Mouse (Mus musculus) stomach, embryonic 14.5 days (tissue): ENCODE data around the gene Ptbp3. TPM values are rescaled to one million over a fixed set of nuclear protein-coding genes. Genes with fewer than 3 reads are reported as not detected.
A peak's percentile ranks its signal among the peaks of the same experiment; 100 is the strongest.

ENCODE experiments used
- ATAC-seq: fragments of 200-750 bp; cut with Nextera tagmentation; 2 replicates; pipeline ENCODE4 v1.8.0; 2017; ENCODE audit warnings: low read depth, moderate TSS enrichment; ENCODE audit not compliant: insufficient number of reproducible peaks, insufficient read depth, low FRiP score
- H3K27ac ChIP-seq: fragments of 300-500 bp; sonication (generic); 2 replicates; pipeline ENCODE4 v1.5.1; 2014; ENCODE audit warnings: mild to moderate bottlenecking, low read length, moderate library complexity, mixed read lengths
- H3K27me3 ChIP-seq: fragments of 300-500 bp; sonication (generic); 2 replicates; pipeline ENCODE4 v1.6.1; 2014; ENCODE audit warnings: low read length, control low read depth, mixed read lengths; ENCODE audit not compliant: control insufficient read depth, insufficient read depth
- H3K36me3 ChIP-seq: fragments of 300-500 bp; sonication (generic); 2 replicates; pipeline ENCODE4 v1.6.1; 2014; ENCODE audit warnings: mild to moderate bottlenecking, control low read depth, low read length, moderate library complexity, mixed read lengths; ENCODE audit not compliant: control insufficient read depth, insufficient read depth
- H3K4me1 ChIP-seq: fragments of 300-500 bp; sonication (generic); 2 replicates; pipeline ENCODE4 v1.6.1; 2014; ENCODE audit warnings: low read length, control low read depth, mixed read lengths; ENCODE audit not compliant: control insufficient read depth, insufficient read depth
- H3K4me2 ChIP-seq: fragments of 300-500 bp; sonication (generic); replicated peaks from 2 replicates; pipeline ENCODE4 v1.6.1; 2014; ENCODE audit warnings: low read depth, low read length, control low read depth
- H3K4me3 ChIP-seq: fragments of 300-500 bp; sonication (generic); 2 replicates; pipeline ENCODE4 v1.5.1; 2014; ENCODE audit warnings: low read depth, low read length, control low read depth
- H3K9ac ChIP-seq: fragments of 300-500 bp; sonication (generic); replicated peaks from 2 replicates; pipeline ENCODE4 v1.6.1; 2014; ENCODE audit warnings: low read depth, mild to moderate bottlenecking, control low read depth, low read length, moderate library complexity, mixed read lengths
- H3K9me3 ChIP-seq: fragments of 300-500 bp; sonication (generic); 2 replicates; pipeline ENCODE4 v1.6.1; 2016; ENCODE audit warnings: low read depth, low read length, control low read depth; ENCODE audit not compliant: control insufficient read depth
- WGBS: fragments of 180-500 bp; shearing (Covaris S2); extraction: QIAGEN DNeasy Blood & Tissue Kit; methylation state at CpG from one replicate; pipeline ENCODE4 v1.1.7; 2014; 5-methylcytosine and 5-hydroxymethylcytosine counted together
- polyA plus RNA-seq: library from polyadenylated mRNA; unstranded; fragments of >200 nt; fragmentation: Nextera tagmentation; extraction: Ambion mirVana; gene quantifications from 2 replicates; pipeline ENCODE4 v1.2.1, GENCODE M21; 2014

The Ptbp3 gene
- polyA plus RNA-seq, 1 experiment from 2014 or later: 76.0 TPM

GRCm38 (mm10) chr4:59505481-59505880 lies 43.7 kb downstream of the Ptbp3 start:
- H3K27me3 ChIP-seq: no peaks in the 10 kb centered on the region
- 64% methylated on average over 3 of the region's 3 CpGs for WGBS

GRCm38 (mm10) chr4:59491097-59491496 lies 58.1 kb downstream of the Ptbp3 start:
- Histone ChIP-seq H3K27me3 (no peaks in the 10 kb centered on the region), H3K36me3 (peaks cover 20% of the 10 kb centered on the region), H3K4me2 (no peak overlapping the region), H3K9ac (no peak overlapping the region), H3K4me1 (no peaks in the 10 kb centered on the region), H3K27ac (no peak overlapping the region), H3K4me3 (no peak overlapping the region), H3K9me3 (no peaks in the 10 kb centered on the region)
- ATAC-seq: no peak
- 91% methylated on average over 2 of the region's 2 CpGs for WGBS

More at GRCm38 (mm10) chr4:59505481-59505880, 43.7 kb downstream of the Ptbp3 start:
- no peaks in the 10 kb centered on the region for H3K4me1 ChIP-seq
- no peak overlapping the region for H3K9ac ChIP-seq
- ATAC-seq: no peak
- no peak overlapping the region for H3K4me3 ChIP-seq
- H3K9me3 ChIP-seq: no peaks in the 10 kb centered on the region
- no peak overlapping the region for H3K4me2 ChIP-seq
- peaks cover 15% of the 10 kb centered on the region; the same call in 1 of the 2 replicates for H3K36me3 ChIP-seq
- H3K27ac ChIP-seq: no peak overlapping the region

GRCm38 (mm10) chr4:59471306-59471705 lies 77.9 kb downstream of the Ptbp3 start:
- Histone ChIP-seq H3K9ac (no peak overlapping the region), H3K4me2 (no peak overlapping the region), H3K27me3 (no peaks in the 10 kb centered on the region), H3K36me3 (peaks cover 7% of the 10 kb centered on the region; the same call in 1 of the 2 replicates), H3K4me1 (no peaks in the 10 kb centered on the region), H3K27ac (no peak overlapping the region), H3K9me3 (no peaks in the 10 kb centered on the region), H3K4me3 (no peak overlapping the region)
- no peak for ATAC-seq

GRCm38 (mm10) chr4:59465449-59465848 lies 83.7 kb downstream of the Ptbp3 start:
- Histone ChIP-seq H3K4me1 (peaks cover 9% of the 10 kb centered on the region; the same call in 1 of the 2 replicates), H3K9me3 (no peaks in the 10 kb centered on the region), H3K27ac (no peak overlapping the region), H3K36me3 (peaks cover 3% of the 10 kb centered on the region; the same call in 1 of the 2 replicates), H3K4me3 (no peak overlapping the region), H3K4me2 (no peak overlapping the region), H3K27me3 (no peaks in the 10 kb centered on the region), H3K9ac (no peak overlapping the region)
- no peak for ATAC-seq
- 84% methylated on average over 2 of the region's 2 CpGs for WGBS

GRCm38 (mm10) chr4:59464661-59465060 lies 84.5 kb downstream of the Ptbp3 start:
- H3K4me1 ChIP-seq: peaks cover 9% of the 10 kb centered on the region; the same call in 1 of the 2 replicates
- no peak overlapping the region for H3K9ac ChIP-seq
- no peak overlapping the region for H3K4me2 ChIP-seq
- WGBS: 78% methylated on average over 6 of the region's 6 CpGs
- no peak overlapping the region for H3K4me3 ChIP-seq
- H3K27ac ChIP-seq: no peak overlapping the region
- ATAC-seq: no peak
- H3K27me3 ChIP-seq: no peaks in the 10 kb centered on the region
- H3K36me3 ChIP-seq: peaks cover 3% of the 10 kb centered on the region; the same call in 1 of the 2 replicates
- no peaks in the 10 kb centered on the region for H3K9me3 ChIP-seq

GRCm38 (mm10) chr4:59462494-59462893 lies 86.7 kb downstream of the Ptbp3 start:
- Histone ChIP-seq H3K27me3 (no peaks in the 10 kb centered on the region), H3K9ac (no peak overlapping the region), H3K27ac (no peak overlapping the region), H3K36me3 (peaks cover 3% of the 10 kb centered on the region; the same call in 1 of the 2 replicates), H3K4me3 (no peak overlapping the region), H3K4me2 (no peak overlapping the region), H3K9me3 (no peaks in the 10 kb centered on the region), H3K4me1 (peaks cover 12% of the 10 kb centered on the region)
- ATAC-seq: no peak
- WGBS: 69% methylated on average over 6 of the region's 6 CpGs

GRCm38 (mm10) chr4:59461116-59461727 lies 87.9 kb downstream of the Ptbp3 start:
- Histone ChIP-seq H3K9ac (no peak overlapping the region), H3K4me3 (no peak overlapping the region), H3K9me3 (no peaks in the 10 kb centered on the region), H3K36me3 (no peaks in the 10 kb centered on the region), H3K4me1 (peaks cover 12% of the 10 kb centered on the region), H3K27me3 (no peaks in the 10 kb centered on the region), H3K27ac (no peak overlapping the region), H3K4me2 (no peak overlapping the region)
- peak; percentile 17; the same call in 1 of the 2 replicates for ATAC-seq
- 54% methylated on average over 11 of the region's 11 CpGs for WGBS

GRCm38 (mm10) chr4:59459216-59459955 lies 89.8 kb downstream of the Ptbp3 start:
- Histone ChIP-seq H3K27ac (peak overlapping the region; percentile 28; the same call in 1 of the 2 replicates), H3K9ac (no peak overlapping the region), H3K27me3 (no peaks in the 10 kb centered on the region), H3K4me1 (peaks cover 12% of the 10 kb centered on the region), H3K4me3 (no peak overlapping the region), H3K9me3 (no peaks in the 10 kb centered on the region), H3K36me3 (no peaks in the 10 kb centered on the region), H3K4me2 (no peak overlapping the region)
- WGBS: 64% methylated on average over 13 of the region's 13 CpGs
- ATAC-seq: no peak
